Mouse (Mus musculus) cerebellum, postnatal 4 days (tissue): ENCODE measurements at regions not wholly inside any gene's neighbourhood (a gene's known extent, or its start where the extent isn't known, plus 50 kb on each side); places are given as distances from the start of the nearest gene placed in this dataset.

Source experiments
- DNase-seq, 2 experiments: peaks; one replicate each; pipeline ENCODE4 v3.0.0; 2022; ENCODE audit warnings: low spot score in 2 of 2, mixed read lengths in 1 of 2

- DNase-seq: no peak
These were observed 355.5 kb upstream of the Prkcq start for GRCm38 (mm10) chr2:10816374-10816773.

- peak; percentile 41 to 61 for DNase-seq
These were observed 346.4 kb upstream of the Prkcq start for GRCm38 (mm10) chr2:10825278-10826133.

GRCm38 (mm10) chr2:10826134-10826767, 345.7 kb upstream of the Prkcq start:
- no peak for DNase-seq

GRCm38 (mm10) chr2:10839976-10840375, 331.9 kb upstream of the Prkcq start:
- DNase-seq: no peak

- no peak for DNase-seq
These were observed 310.1 kb upstream of the Prkcq start for GRCm38 (mm10) chr2:10861654-10862292.

GRCm38 (mm10) chr2:10864451-10864850, 307.5 kb upstream of the Prkcq start:
- no peak for DNase-seq

GRCm38 (mm10) chr2:10874303-10874702, 297.6 kb upstream of the Prkcq start:
- no peak for DNase-seq

GRCm38 (mm10) chr2:10901926-10902325, 270.0 kb upstream of the Prkcq start:
- DNase-seq: peak in 1 of 2 experiments; percentile 14

- DNase-seq: no peak
These were observed 252.0 kb upstream of the Prkcq start for GRCm38 (mm10) chr2:10919955-10920354.

GRCm38 (mm10) chr2:10920686-10921485, 251.0 kb upstream of the Prkcq start:
- no peak for DNase-seq

- no peak for DNase-seq
These were observed 250.1 kb upstream of the Prkcq start for GRCm38 (mm10) chr2:10921486-10922450.

GRCm38 (mm10) chr2:10923984-10924383, 247.9 kb upstream of the Prkcq start:
- no peak for DNase-seq

- DNase-seq: no peak
These were observed 246.5 kb upstream of the Prkcq start for GRCm38 (mm10) chr2:10925361-10925760.

GRCm38 (mm10) chr2:10937405-10937804, 234.5 kb upstream of the Prkcq start:
- no peak for DNase-seq

- DNase-seq: no peak
These were observed 206.7 kb upstream of the Prkcq start for GRCm38 (mm10) chr2:10965224-10965623.

- DNase-seq: no peak
These were observed 205.0 kb upstream of the Prkcq start for GRCm38 (mm10) chr2:10966891-10967290.

- DNase-seq: no peak
These were observed 202.7 kb upstream of the Prkcq start for GRCm38 (mm10) chr2:10969111-10969689.

- DNase-seq: no peak
These were observed 199.9 kb upstream of the Prkcq start for GRCm38 (mm10) chr2:10972051-10972450.

GRCm38 (mm10) chr2:10978772-10979171, 193.1 kb upstream of the Prkcq start:
- DNase-seq: no peak

GRCm38 (mm10) chr2:10986101-10986500, 185.8 kb upstream of the Prkcq start:
- no peak for DNase-seq
